Mouse (Mus musculus) colon, adult 2 months (tissue): ENCODE data around the gene Lap3. TPM values are rescaled to one million over a fixed set of nuclear protein-coding genes. Genes with fewer than 3 reads are reported as not detected.

Source experiments
- polyA plus RNA-seq: library from polyadenylated mRNA; depleted of rRNA; stranded (reverse); fragments of >200 nt; gene quantifications from 2 replicates; pipeline ENCODE4 v1.2.3, GENCODE M21; 2012; rRNA removed

Gene Lap3
- 13.1 and 13.4 TPM in 2 replicates for polyA plus RNA-seq

GRCm38 (mm10) chr5:45493191-45494092, at the start of gene Lap3:
Gene Lap3, plus strand, starts transcription at chr5:45493374.

GRCm38 (mm10) chr5:45449831-45450716, 43.1 kb upstream of the Lap3 start, which contains the start of gene Qdpr:
Gene Qdpr, minus strand, starts transcription at chr5:45450236.

GRCm38 (mm10) chr5:45453451-45453850, 39.7 kb upstream of the Lap3 start, which contains the start of gene Clrn2:
Gene Clrn2, plus strand, starts transcription at chr5:45453751.

GRCm38 (mm10) chr5:45519960-45520808, 27.0 kb downstream of the Lap3 start, which contains the start of gene Med28:
Gene Med28, plus strand, starts transcription at chr5:45520229.

Other genes starting within 250 kb of the Lap3 start
- 77.5 and 92.5 TPM in 2 replicates for gene Qdpr, start 43.1 kb upstream of the Lap3 start, polyA plus RNA-seq
- gene Clrn2, start 39.6 kb upstream of the Lap3 start, polyA plus RNA-seq, result not detected in 2 replicates
- gene Med28, start 26.9 kb downstream of the Lap3 start, polyA plus RNA-seq, result 96.4 and 105 TPM in 2 replicates
- gene Fam184b, start 146.2 kb downstream of the Lap3 start, polyA plus RNA-seq, result 0.22 and 0.29 TPM in 2 replicates
- gene Ncapg, start 176.5 kb downstream of the Lap3 start, polyA plus RNA-seq, result 0.82 and 0.87 TPM in 2 replicates